Mouse (Mus musculus) ES-E14 (cell line): Measurements from ENCODE around the gene Prickle3. TPM values are rescaled to one million over a fixed set of nuclear protein-coding genes. Genes with fewer than 3 reads are reported as not detected.
A peak's percentile ranks its signal among the peaks of the same experiment; 100 is the strongest.
"Not testable (repeated sequence)": the region's sequence is repeated elsewhere in the genome, so short reads cannot be mapped to it uniquely, and the experiment has no call there.

Experiments used
- DNase-seq: peaks from one replicate; pipeline ENCODE4 v3.0.0-alpha.2; 2013; ENCODE audit warnings: low read depth, low spot score
- H3K27ac ChIP-seq: 2 replicates; pipeline ENCODE4 v1.5.1; 2012; ENCODE audit warnings: low read depth, mild to moderate bottlenecking, low read length, moderate library complexity, mixed read lengths; ENCODE audit not compliant: poor library complexity, insufficient read depth, severe bottlenecking
- H3K36me3 ChIP-seq: 2 replicates; pipeline ENCODE4 v1.6.1; 2012; ENCODE audit warnings: mild to moderate bottlenecking, low read length, moderate library complexity, mixed read lengths; ENCODE audit not compliant: control insufficient read depth, poor library complexity, insufficient read depth, severe bottlenecking
- H3K4me1 ChIP-seq, 2 experiments: fragments of 150-350 bp in 1 of 2; sonication (generic) in 1 of 2; 2 replicates each; pipeline ENCODE4 v1.6.1; 2012; ENCODE audit warnings: low read length in 2 of 2, mild to moderate bottlenecking in 1 of 2, mixed read lengths in 1 of 2; ENCODE audit not compliant: control insufficient read depth in 2 of 2, insufficient read depth in 2 of 2, poor library complexity in 1 of 2
- H3K4me3 ChIP-seq, 2 experiments: fragments of 150-350 bp in 1 of 2; sonication (generic) in 1 of 2; 2 replicates each; pipeline ENCODE4 v1.5.1; 2012; ENCODE audit warnings: low read length in 2 of 2, low read depth in 1 of 2, mild to moderate bottlenecking in 1 of 2, mixed read lengths in 1 of 2; ENCODE audit not compliant: insufficient read depth in 1 of 2, poor library complexity in 1 of 2, severe bottlenecking in 1 of 2
- H3K9ac ChIP-seq: 2 replicates; pipeline ENCODE4 v1.6.1; 2012; ENCODE audit warnings: low read depth, mild to moderate bottlenecking, low read length, mixed read lengths; ENCODE audit not compliant: poor library complexity, insufficient read depth, severe bottlenecking
- H3K9me3 ChIP-seq: fragments of 150-350 bp; sonication (generic); 2 replicates; pipeline ENCODE4 v1.6.1; 2012; ENCODE audit warnings: low read depth, mild to moderate bottlenecking, low read length; ENCODE audit not compliant: control insufficient read depth, insufficient read depth
- CHD2 ChIP-seq: IDR thresholded peaks from 2 replicates; pipeline ENCODE4 v1.6.1; 2014; ENCODE audit warnings: mild to moderate bottlenecking, low read depth, low read length, inconsistent platforms
- HCFC1 ChIP-seq: IDR thresholded peaks from 2 replicates; pipeline ENCODE4 v1.6.1; 2012; ENCODE audit warnings: low read length, inconsistent platforms, borderline replicate concordance; ENCODE audit not compliant: insufficient read depth
- MAFK ChIP-seq: IDR thresholded peaks from 2 replicates; pipeline ENCODE4 v1.6.1; 2014; ENCODE audit warnings: mild to moderate bottlenecking, low read depth, low read length, inconsistent platforms; ENCODE audit not compliant: insufficient read depth
- ZC3H11A ChIP-seq: IDR thresholded peaks from 2 replicates; pipeline ENCODE4 v1.6.1; 2012; ENCODE audit warnings: low read depth, mild to moderate bottlenecking, inconsistent platforms, low read length, borderline replicate concordance
- ZNF384 ChIP-seq: IDR thresholded peaks from 2 replicates; pipeline ENCODE4 v1.6.1; 2012; ENCODE audit warnings: low read depth, low read length, inconsistent platforms
- in situ Hi-C, 2 experiments: fragments of 600-800 bp; cut with MboI; formaldehyde crosslinking; loops; one replicate each; pipeline ENCODE4 v1.15.1; 2025; ENCODE audit warnings: low sequenced_read_pairs in 2 of 2, inconsistent platforms in 1 of 2; ENCODE audit not compliant: unreplicated experiment in 2 of 2
- total RNA-seq: library from RNA; depleted of rRNA; stranded (reverse); fragments of 300-350 nt; gene quantifications from 2 replicates; pipeline ENCODE4 v1.2.3, GENCODE M21; 2012

Prickle3 gene
- total RNA-seq, 1 experiment, result 1.5 TPM

- no peak overlapping the region for H3K4me3 ChIP-seq
- no peaks in the 10 kb centered on the region for H3K36me3 ChIP-seq
- no peak overlapping the region for H3K27ac ChIP-seq
- no peak for DNase-seq
- no peaks in the 10 kb centered on the region for H3K4me1 ChIP-seq
- no peak overlapping the region for H3K9ac ChIP-seq
- in situ Hi-C loops, result loop anchor here in 1 of 2 experiments (25.0 kb wide), 1 partner anchor 228 kb away; no protein-coding TSS in a partner anchor
- no peak for TF ChIP-seq MAFK
- no peak for TF ChIP-seq HCFC1
- no peak for TF ChIP-seq ZC3H11A
- no peak for TF ChIP-seq CHD2
- no peaks in the 10 kb centered on the region for H3K9me3 ChIP-seq
These were observed 33.4 kb downstream of the Prickle3 start for GRCm38 (mm10) chrX:7690486-7690885.

GRCm38 (mm10) chrX:7692862-7693261 is 35.8 kb downstream of the Prickle3 start:
- TF ChIP-seq CHD2 (no peak), MAFK (no peak), ZNF384 (no peak), HCFC1 (no peak), ZC3H11A (no peak)
- no peaks in the 10 kb centered on the region for H3K4me1 ChIP-seq
- H3K27ac ChIP-seq, result no peak overlapping the region
- H3K9me3 ChIP-seq, result no peaks in the 10 kb centered on the region
- in situ Hi-C loops, result loop anchor here in 1 of 2 experiments (25.0 kb wide), 1 partner anchor 231 kb away; no protein-coding TSS in a partner anchor
- H3K36me3 ChIP-seq, result no peaks in the 10 kb centered on the region
- DNase-seq, result no peak
- no peak overlapping the region for H3K9ac ChIP-seq
- no peak overlapping the region for H3K4me3 ChIP-seq

GRCm38 (mm10) chrX:7696520-7696919 is 39.5 kb downstream of the Prickle3 start:
- H3K4me1 ChIP-seq, result peaks cover 0 to 1% of the 10 kb centered on the region in 2 experiments; a peak in 1 of 4 replicates
- no peak for DNase-seq
- in situ Hi-C loops, result loop anchor here in 1 of 2 experiments (25.0 kb wide), 1 partner anchor 234 kb away; no protein-coding TSS in a partner anchor
- no peak for TF ChIP-seq ZC3H11A
- peak overlapping the region in 1 of 2 experiments; percentile 88; a peak in 1 of 4 replicates for H3K4me3 ChIP-seq
- H3K27ac ChIP-seq, result no peak overlapping the region
- H3K9me3 ChIP-seq, result no peaks in the 10 kb centered on the region
- H3K36me3 ChIP-seq, result peaks cover 6% of the 10 kb centered on the region
- H3K9ac ChIP-seq, result no peak overlapping the region

GRCm38 (mm10) chrX:7696954-7697381 is 39.9 kb downstream of the Prickle3 start, which contains the start of gene Gpkow:
TSS of gene Gpkow (plus strand) at chrX:7697131.
- Histone ChIP-seq H3K4me1 (peaks cover 0 to 1% of the 10 kb centered on the region in 2 experiments; a peak in 1 of 4 replicates), H3K36me3 (peaks cover 7% of the 10 kb centered on the region), H3K27ac (peak within 1 kb of the TSS; percentile 12; the same call in 1 of the 2 replicates), H3K9ac (peak within 1 kb of the TSS; percentile 94), H3K9me3 (no peaks in the 10 kb centered on the region), H3K4me3 (peak within 1 kb of the TSS; percentile 88 to 95)
- DNase-seq, result peak; percentile 69
- in situ Hi-C loops, result loop anchor here in 1 of 2 experiments (25.0 kb wide), 1 partner anchor 235 kb away; no protein-coding TSS in a partner anchor
- TF ChIP-seq HCFC1 (peak; percentile 97), ZNF384 (no peak), ZC3H11A (no peak)

- H3K36me3 ChIP-seq, H3K9me3 ChIP-seq, in situ Hi-C loops, DNase-seq, H3K4me1 ChIP-seq, H3K27ac ChIP-seq: not testable (repeated sequence)
- peak overlapping the region; percentile 65 to 81; a peak in 3 of 4 replicates for H3K4me3 ChIP-seq
- peak overlapping the region; percentile 60; the same call in 1 of the 2 replicates for H3K9ac ChIP-seq
These were observed 56.7 kb downstream of the Prickle3 start for GRCm38 (mm10) chrX:7713764-7714134.

GRCm38 (mm10) chrX:7714135-7714899 is 57.3 kb downstream of the Prickle3 start, which contains the start of gene Wdr45:
TSS of gene Wdr45 (plus strand) at chrX:7714333.
- H3K27ac ChIP-seq, result peak within 1 kb of the TSS; percentile 78
- H3K9ac ChIP-seq, result peak within 1 kb of the TSS; percentile 82

GRCm38 (mm10) chrX:7716058-7716457 is 59.0 kb downstream of the Prickle3 start:
- H3K9ac ChIP-seq, H3K36me3 ChIP-seq, H3K27ac ChIP-seq, H3K4me1 ChIP-seq, DNase-seq, H3K9me3 ChIP-seq, H3K4me3 ChIP-seq, in situ Hi-C loops: not testable (repeated sequence)

More at GRCm38 (mm10) chrX:7714135-7714899, 57.3 kb downstream of the Prickle3 start, which contains the start of gene Wdr45:
- H3K4me1 ChIP-seq, H3K36me3 ChIP-seq, H3K9me3 ChIP-seq, in situ Hi-C loops: not testable (repeated sequence)
- DNase-seq, result peak; percentile 85
- H3K4me3 ChIP-seq, result peak within 1 kb of the TSS; percentile 71 to 81
